Mouse (Mus musculus) bone marrow macrophage, adult 2 months (primary cell): Measurements from ENCODE around the gene Nkx2-1.

Experiments
- CTCF ChIP-seq: IDR thresholded peaks from 2 replicates; pipeline ENCODE4 v1.5.1; 2012; ENCODE audit warnings: low read depth, mild to moderate bottlenecking, low read length, moderate library complexity
- POLR2A ChIP-seq: IDR thresholded peaks from 2 replicates; pipeline ENCODE4 v1.6.1; 2012; ENCODE audit warnings: mild to moderate bottlenecking, low read depth, low read length, borderline replicate concordance

- no peak for TF ChIP-seq CTCF
- TF ChIP-seq POLR2A: no peak
Observed at GRCm38 (mm10) chr12:56524201-56524600, 12.5 kb downstream of the Nkx2-1 start.
